Mouse (Mus musculus) lung, adult 2 months (tissue): Measurements from ENCODE around the gene Prl2c1. TPM values are rescaled to one million over a fixed set of nuclear protein-coding genes. Genes with fewer than 3 reads are reported as not detected.
"Not testable (repeated sequence)": the region's sequence is repeated elsewhere in the genome, so short reads cannot be mapped to it uniquely, and the experiment has no call there.

ENCODE experiments used
- DNase-seq: peaks from one replicate; pipeline ENCODE4 v3.0.0; 2022
- H3K4me1 ChIP-seq: fragments of 200-500 bp; 2 replicates; pipeline ENCODE4 v1.6.1; 2011; ENCODE audit warnings: low read length; ENCODE audit not compliant: control insufficient read depth, insufficient read depth
- H3K4me3 ChIP-seq: fragments of 200-500 bp; replicated peaks from 2 replicates; pipeline ENCODE3; 2011; ENCODE audit warnings: low read depth, mild to moderate bottlenecking, control low read depth, low read length; ENCODE audit errors: extremely low read depth
- CTCF ChIP-seq: fragments of 200-500 bp; IDR thresholded peaks from 2 replicates; pipeline ENCODE4 v1.5.1; 2011; ENCODE audit warnings: mild to moderate bottlenecking, low read length, control low read depth; ENCODE audit not compliant: insufficient read depth
- POLR2A ChIP-seq: fragments of 200-500 bp; IDR thresholded peaks from 2 replicates; pipeline ENCODE4 v1.6.1; 2011; ENCODE audit warnings: low read depth, mild to moderate bottlenecking, control low read depth, low read length, borderline replicate concordance; ENCODE audit errors: extremely low read depth
- WGBS: fragments of 180-500 bp; shearing (Covaris S2); methylation state at CpG from one replicate; pipeline ENCODE4 v1.1.7; 2018; 5-methylcytosine and 5-hydroxymethylcytosine counted together
- polyA plus RNA-seq: library from polyadenylated mRNA; depleted of rRNA; stranded (reverse); fragments of >200 nt; gene quantifications from 2 replicates; pipeline ENCODE4 v1.2.3, GENCODE M21; 2012; rRNA removed

Prl2c1 gene
- polyA plus RNA-seq = not detected in 2 replicates

DNA sequence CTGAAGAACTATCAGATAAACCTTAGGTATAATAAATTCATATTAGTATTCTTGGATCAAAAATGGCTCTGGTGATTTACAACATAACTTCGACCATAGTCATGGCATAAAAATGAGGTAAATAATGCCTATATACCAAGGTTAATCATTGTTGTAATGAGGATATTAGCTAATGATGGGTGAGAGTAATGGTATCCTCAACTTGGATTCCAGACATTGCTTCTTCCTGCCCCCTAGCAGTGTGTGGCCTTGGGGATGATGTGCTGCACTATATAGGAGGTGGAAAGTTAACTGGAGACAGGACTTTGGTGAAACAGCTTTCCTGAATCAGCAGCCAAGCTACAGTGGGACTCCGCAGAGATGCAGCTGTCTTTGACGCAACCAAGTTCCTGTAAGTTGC is at the start of gene Prl2c1:
Gene Prl2c1, plus strand, starts transcription at position 301 of the 400 bp plus-strand sequence.
- TF ChIP-seq CTCF (no peak), POLR2A (no peak)
- DNase-seq = no peak
- no peak within 1 kb of the TSS for H3K4me3 ChIP-seq
- no peaks in the 10 kb centered on the region for H3K4me1 ChIP-seq
- 86% methylated on average over 3 of the region's 3 CpGs for WGBS

DNA sequence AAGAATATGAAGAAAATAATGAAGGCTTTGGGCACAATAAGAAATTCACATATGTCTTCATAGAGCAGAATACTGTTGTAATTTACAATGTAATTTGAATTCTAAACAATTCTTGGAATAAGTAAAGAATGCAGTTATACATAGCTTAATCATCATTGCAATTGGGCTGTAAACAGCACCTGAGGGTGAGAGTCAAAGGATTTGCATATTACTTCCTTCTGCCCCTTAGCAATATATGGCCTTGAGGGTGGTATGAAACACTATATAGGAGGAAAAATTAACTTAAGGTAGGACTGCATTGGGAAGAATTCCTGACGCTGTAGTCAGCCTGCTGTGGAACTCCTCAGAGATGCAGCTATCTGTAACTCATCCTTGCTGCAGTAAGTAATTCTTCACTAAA is 47.8 kb upstream of the Prl2c1 start, which contains the start of gene Prl2a1:
Gene Prl2a1, plus strand, starts transcription at position 301 of the 400 bp plus-strand sequence.
- WGBS = 83% methylated on average over 1 of the region's 1 CpGs
- Histone ChIP-seq H3K4me1 (no peaks in the 10 kb centered on the region), H3K4me3 (no peak within 1 kb of the TSS)
- no peak for TF ChIP-seq CTCF
- TF ChIP-seq POLR2A = no peak
- no peak for DNase-seq

DNA sequence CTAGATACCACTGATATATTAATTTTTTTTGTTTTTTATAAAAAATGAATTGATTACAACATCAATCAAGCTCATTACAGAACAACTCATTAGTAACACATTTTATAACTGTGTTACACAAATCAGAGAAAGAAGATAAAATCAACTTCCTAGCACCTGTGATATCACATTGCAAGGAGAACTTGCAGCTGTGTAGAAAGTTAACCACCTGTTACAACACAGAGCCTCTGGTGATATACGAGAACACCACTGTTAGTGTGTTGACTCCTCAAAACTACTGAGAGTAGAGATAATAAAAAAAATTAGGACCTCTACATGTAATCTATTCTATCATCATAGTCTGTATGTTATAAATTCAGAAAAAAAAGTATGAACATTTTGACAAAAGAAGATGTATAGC is 46.4 kb upstream of the Prl2c1 start:
- Histone ChIP-seq H3K4me3 (no peak overlapping the region), H3K4me1 (no peaks in the 10 kb centered on the region)
- no peak for TF ChIP-seq CTCF
- no peak for TF ChIP-seq POLR2A
- no peak for DNase-seq
- 80% methylated on average over 1 of the region's 1 CpGs for WGBS

DNA sequence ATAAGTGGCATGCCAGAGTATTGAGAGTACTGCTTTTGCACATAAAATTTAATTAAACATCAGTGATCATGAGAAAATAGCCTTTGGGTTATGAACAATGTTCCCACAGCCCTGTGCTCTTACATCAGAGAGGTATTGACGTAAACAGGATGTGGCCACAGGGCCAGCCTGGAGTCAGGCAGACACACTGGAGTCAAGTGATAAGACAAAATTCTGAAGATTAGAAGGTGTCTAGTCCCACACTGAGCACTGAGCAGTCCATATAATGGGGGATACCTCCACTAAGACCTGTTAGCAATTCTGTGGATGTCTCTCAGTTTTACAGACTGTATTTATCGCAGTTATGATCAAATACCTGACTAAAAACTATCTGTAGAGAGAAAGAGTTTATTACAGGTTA is 55.1 kb downstream of the Prl2c1 start:
- H3K4me1 ChIP-seq, H3K4me3 ChIP-seq, DNase-seq: not testable (repeated sequence)
- WGBS = 78% methylated on average over 2 of the region's 2 CpGs

Other genes with a start within 250 kb of the Prl2c1 start
- gene Prl7b1, start 238.8 kb upstream of the Prl2c1 start, polyA plus RNA-seq = not detected in 2 replicates
- not detected in 2 replicates for gene Prl7a1, start 206.8 kb upstream of the Prl2c1 start, polyA plus RNA-seq
- gene Prl7a2, start 181.3 kb upstream of the Prl2c1 start, polyA plus RNA-seq = not detected in 2 replicates
- gene Prl7d1, start 132.6 kb upstream of the Prl2c1 start, polyA plus RNA-seq = not detected in 2 replicates
- not detected in 2 replicates for gene Prl7c1, start 68.5 kb upstream of the Prl2c1 start, polyA plus RNA-seq
- not detected in 2 replicates for gene Prl2a1, start 47.7 kb upstream of the Prl2c1 start, polyA plus RNA-seq
- not detected in 2 replicates for gene Prl4a1, start 166.9 kb downstream of the Prl2c1 start, polyA plus RNA-seq